Mouse (Mus musculus) hindbrain, embryonic 11.5 days (tissue): ENCODE measurements around the gene Ano8. TPM values are rescaled to one million over a fixed set of nuclear protein-coding genes. Genes with fewer than 3 reads are reported as not detected.
"Not testable (repeated sequence)": the region's sequence is repeated elsewhere in the genome, so short reads cannot be mapped to it uniquely, and the experiment has no call there.

Experiments
- ATAC-seq: fragments of 200-750 bp; cut with Nextera tagmentation; 2 replicates; pipeline ENCODE4 v1.8.0; 2017; ENCODE audit warnings: mild to moderate bottlenecking, moderate TSS enrichment, moderate library complexity; ENCODE audit not compliant: low FRiP score
- DNase-seq: peaks from one replicate; pipeline ENCODE4 v3.0.0-alpha.2; 2015; ENCODE audit warnings: low spot score
- H3K27ac ChIP-seq: fragments of 300-500 bp; sonication (generic); 2 replicates; pipeline ENCODE4 v1.5.1; 2014; ENCODE audit warnings: mild to moderate bottlenecking, low read depth, low read length
- H3K27me3 ChIP-seq: fragments of 300-500 bp; sonication (generic); 2 replicates; pipeline ENCODE4 v1.6.1; 2014; ENCODE audit warnings: mild to moderate bottlenecking, low read length, moderate library complexity, mixed read lengths; ENCODE audit not compliant: control insufficient read depth, insufficient read depth
- H3K36me3 ChIP-seq: fragments of 300-500 bp; sonication (generic); 2 replicates; pipeline ENCODE4 v1.6.1; 2014; ENCODE audit warnings: mild to moderate bottlenecking, low read length, moderate library complexity, mixed read lengths; ENCODE audit not compliant: control insufficient read depth, insufficient read depth
- H3K4me1 ChIP-seq: fragments of 300-500 bp; sonication (generic); replicated peaks from 2 replicates; pipeline ENCODE4 v1.6.1; 2014; ENCODE audit warnings: low read length, mixed read lengths; ENCODE audit not compliant: control insufficient read depth, insufficient read depth
- H3K4me2 ChIP-seq: fragments of 300-500 bp; sonication (generic); replicated peaks from 2 replicates; pipeline ENCODE4 v1.6.1; 2014; ENCODE audit warnings: mild to moderate bottlenecking, low read depth, low read length
- H3K4me3 ChIP-seq: fragments of 300-500 bp; sonication (generic); 2 replicates; pipeline ENCODE4 v1.5.1; 2014; ENCODE audit warnings: low read depth, low read length
- H3K9ac ChIP-seq: fragments of 300-500 bp; sonication (generic); 2 replicates; pipeline ENCODE4 v1.6.1; 2014; ENCODE audit warnings: low read depth, low read length
- H3K9me3 ChIP-seq: fragments of 300-500 bp; sonication (generic); 2 replicates; pipeline ENCODE4 v1.6.1; 2016; ENCODE audit warnings: low read length; ENCODE audit not compliant: control insufficient read depth
- WGBS: fragments of 180-500 bp; shearing (Covaris S2); extraction: QIAGEN DNeasy Blood & Tissue Kit; methylation state at CpG from one replicate; pipeline ENCODE4 v1.1.7; 2014; 5-methylcytosine and 5-hydroxymethylcytosine counted together
- polyA plus RNA-seq: library from polyadenylated mRNA; unstranded; fragments of >200 nt; fragmentation: Nextera tagmentation; extraction: Ambion mirVana; gene quantifications from 2 replicates; pipeline ENCODE4 v1.2.1, GENCODE M21; 2014

Gene Ano8
- polyA plus RNA-seq, 1 experiment from 2014 or later, result 5.8 TPM

GRCm38 (mm10) chr8:71452669-71453068 lies 33.1 kb downstream of the Ano8 start:
- no peak for ATAC-seq
- 82% methylated on average over 2 of the region's 2 CpGs for WGBS

GRCm38 (mm10) chr8:71451777-71452176 lies 34.0 kb downstream of the Ano8 start:
- Histone ChIP-seq H3K27me3 (no peaks in the 10 kb centered on the region), H3K9me3 (no peaks in the 10 kb centered on the region), H3K9ac (no peak overlapping the region), H3K4me3 (no peak overlapping the region), H3K4me1 (no peaks in the 10 kb centered on the region), H3K36me3 (no peaks in the 10 kb centered on the region), H3K27ac (no peak overlapping the region), H3K4me2 (no peak overlapping the region)
- no peak for ATAC-seq
- no peak for DNase-seq
- 49% methylated on average over 11 of the region's 11 CpGs for WGBS

More at GRCm38 (mm10) chr8:71452669-71453068, 33.1 kb downstream of the Ano8 start:
- no peaks in the 10 kb centered on the region for H3K36me3 ChIP-seq
- no peaks in the 10 kb centered on the region for H3K9me3 ChIP-seq
- no peak overlapping the region for H3K4me2 ChIP-seq
- no peak overlapping the region for H3K4me3 ChIP-seq
- H3K9ac ChIP-seq, result no peak overlapping the region
- no peak for DNase-seq
- H3K4me1 ChIP-seq, result no peaks in the 10 kb centered on the region
- H3K27ac ChIP-seq, result no peak overlapping the region
- no peaks in the 10 kb centered on the region for H3K27me3 ChIP-seq

GRCm38 (mm10) chr8:71451337-71451736 lies 34.4 kb downstream of the Ano8 start:
- no peak for DNase-seq
- H3K27me3 ChIP-seq, result no peaks in the 10 kb centered on the region
- H3K4me3 ChIP-seq, result no peak overlapping the region
- no peaks in the 10 kb centered on the region for H3K36me3 ChIP-seq
- no peak for ATAC-seq
- no peak overlapping the region for H3K9ac ChIP-seq
- 67% methylated on average over 4 of the region's 4 CpGs for WGBS
- no peaks in the 10 kb centered on the region for H3K9me3 ChIP-seq
- H3K27ac ChIP-seq, result no peak overlapping the region
- H3K4me1 ChIP-seq, result no peaks in the 10 kb centered on the region
- no peak overlapping the region for H3K4me2 ChIP-seq

GRCm38 (mm10) chr8:71445096-71445495 lies 40.7 kb downstream of the Ano8 start:
- Histone ChIP-seq H3K36me3 (no peaks in the 10 kb centered on the region), H3K4me2 (no peak overlapping the region), H3K27ac (no peak overlapping the region), H3K9me3 (no peaks in the 10 kb centered on the region), H3K9ac (no peak overlapping the region), H3K4me1 (no peaks in the 10 kb centered on the region), H3K4me3 (no peak overlapping the region), H3K27me3 (no peaks in the 10 kb centered on the region)
- 86% methylated on average over 7 of the region's 7 CpGs for WGBS
- no peak for DNase-seq
- ATAC-seq, result no peak

GRCm38 (mm10) chr8:71441404-71441803 lies 44.4 kb downstream of the Ano8 start:
- Histone ChIP-seq H3K4me1 (no peaks in the 10 kb centered on the region), H3K27me3 (no peaks in the 10 kb centered on the region), H3K36me3 (no peaks in the 10 kb centered on the region), H3K9me3 (no peaks in the 10 kb centered on the region), H3K4me2 (no peak overlapping the region), H3K4me3 (no peak overlapping the region), H3K27ac (no peak overlapping the region), H3K9ac (no peak overlapping the region)
- peak; percentile 81 for DNase-seq
- WGBS, result 2% methylated on average over 7 of the region's 7 CpGs
- ATAC-seq, result no peak

GRCm38 (mm10) chr8:71437041-71437440 lies 48.7 kb downstream of the Ano8 start:
- H3K4me3 ChIP-seq, result no peak overlapping the region
- H3K9ac ChIP-seq, result no peak overlapping the region
- no peak for DNase-seq
- no peaks in the 10 kb centered on the region for H3K9me3 ChIP-seq
- no peak overlapping the region for H3K4me2 ChIP-seq
- 63% methylated on average over 3 of the region's 3 CpGs for WGBS
- no peak for ATAC-seq
- no peaks in the 10 kb centered on the region for H3K27me3 ChIP-seq
- H3K27ac ChIP-seq, result no peak overlapping the region
- H3K4me1 ChIP-seq, result no peaks in the 10 kb centered on the region
- H3K36me3 ChIP-seq, result no peaks in the 10 kb centered on the region

GRCm38 (mm10) chr8:71432935-71433334 lies 52.8 kb downstream of the Ano8 start:
- not testable (repeated sequence) for ATAC-seq
- WGBS, result 79% methylated on average over 1 of the region's 1 CpGs

More at GRCm38 (mm10) chr8:71432935-71433334, 52.8 kb downstream of the Ano8 start:
- not testable (repeated sequence) for H3K36me3 ChIP-seq, H3K27me3 ChIP-seq, H3K4me1 ChIP-seq, DNase-seq, H3K9me3 ChIP-seq, H3K4me3 ChIP-seq, H3K4me2 ChIP-seq, H3K9ac ChIP-seq, H3K27ac ChIP-seq

Other genes with a start within 250 kb of the Ano8 start
- 16.1 and 17.4 TPM in 2 replicates for gene Myo9b, start 213.2 kb downstream of the Ano8 start, polyA plus RNA-seq
- 56.5 and 61.7 TPM in 2 replicates for gene Haus8, start 213.0 kb downstream of the Ano8 start, polyA plus RNA-seq
- gene Use1, start 119.1 kb downstream of the Ano8 start, polyA plus RNA-seq, result 77.8 and 78.6 TPM in 2 replicates
- gene Ocel1, start 114.7 kb downstream of the Ano8 start, polyA plus RNA-seq, result 3.0 and 3.7 TPM in 2 replicates
- 69.5 and 78.3 TPM in 2 replicates for gene Nr2f6, start 104.0 kb downstream of the Ano8 start, polyA plus RNA-seq
- gene Ushbp1, start 90.2 kb downstream of the Ano8 start, polyA plus RNA-seq, result 2.9 and 3.6 TPM in 2 replicates
- 102 and 106 TPM in 2 replicates for gene Babam1, start 89.1 kb downstream of the Ano8 start, polyA plus RNA-seq
- gene Ankle1, start 80.0 kb downstream of the Ano8 start, polyA plus RNA-seq, result 14.4 and 20.8 TPM in 2 replicates
- gene Abhd8, start 22.3 kb downstream of the Ano8 start, polyA plus RNA-seq, result 38.5 and 40.0 TPM in 2 replicates
- gene Mrpl34, start 21.0 kb downstream of the Ano8 start, polyA plus RNA-seq, result 231 and 239 TPM in 2 replicates
- gene Dda1, start 16.8 kb downstream of the Ano8 start, polyA plus RNA-seq, result 143 and 155 TPM in 2 replicates
- gene Gtpbp3, start 2.1 kb upstream of the Ano8 start, polyA plus RNA-seq, result 3.7 and 3.8 TPM in 2 replicates
- gene Plvap, start 25.8 kb upstream of the Ano8 start, polyA plus RNA-seq, result 35.3 and 37.2 TPM in 2 replicates
- 0.51 and 0.71 TPM in 2 replicates for gene Ccdc194, start 39.7 kb upstream of the Ano8 start, polyA plus RNA-seq
- 2.2 and 5.7 TPM in 2 replicates for gene Bst2, start 51.5 kb upstream of the Ano8 start, polyA plus RNA-seq
- gene Mvb12a, start 57.0 kb upstream of the Ano8 start, polyA plus RNA-seq, result 54.3 and 61.1 TPM in 2 replicates
- gene Tmem221, start 72.9 kb upstream of the Ano8 start, polyA plus RNA-seq, result 0.28 and 0.47 TPM in 2 replicates
- gene Nxnl1, start 80.6 kb upstream of the Ano8 start, polyA plus RNA-seq, result not detected in 2 replicates
- gene Slc27a1, start 82.9 kb upstream of the Ano8 start, polyA plus RNA-seq, result 13.7 and 18.2 TPM in 2 replicates
- gene Pgls, start 106.2 kb upstream of the Ano8 start, polyA plus RNA-seq, result 228 TPM in 2 replicates
- 3.3 and 3.6 TPM in 2 replicates for gene Fam129c, start 111.7 kb upstream of the Ano8 start, polyA plus RNA-seq
- gene Colgalt1, start 125.0 kb upstream of the Ano8 start, polyA plus RNA-seq, result 41.3 and 42.5 TPM in 2 replicates
- gene Unc13a, start 185.8 kb upstream of the Ano8 start, polyA plus RNA-seq, result 7.3 and 9.1 TPM in 2 replicates
- gene Jak3, start 190.3 kb upstream of the Ano8 start, polyA plus RNA-seq, result 0.99 and 1.4 TPM in 2 replicates
- 0.35 and 0.37 TPM in 2 replicates for gene Insl3, start 203.3 kb upstream of the Ano8 start, polyA plus RNA-seq
- gene B3gnt3, start 215.8 kb upstream of the Ano8 start, polyA plus RNA-seq, result 0.36 and 0.45 TPM in 2 replicates
- 13.6 and 15.0 TPM in 2 replicates for gene Fcho1, start 239.8 kb upstream of the Ano8 start, polyA plus RNA-seq